Mouse (Mus musculus): ENCODE measurements around the gene 2210016L21Rik. TPM values are rescaled to one million over a fixed set of nuclear protein-coding genes. Genes with fewer than 3 reads are reported as not detected.

2210016L21Rik gene
- total RNA-seq, 1 experiment, result 16.7 TPM

DNA sequence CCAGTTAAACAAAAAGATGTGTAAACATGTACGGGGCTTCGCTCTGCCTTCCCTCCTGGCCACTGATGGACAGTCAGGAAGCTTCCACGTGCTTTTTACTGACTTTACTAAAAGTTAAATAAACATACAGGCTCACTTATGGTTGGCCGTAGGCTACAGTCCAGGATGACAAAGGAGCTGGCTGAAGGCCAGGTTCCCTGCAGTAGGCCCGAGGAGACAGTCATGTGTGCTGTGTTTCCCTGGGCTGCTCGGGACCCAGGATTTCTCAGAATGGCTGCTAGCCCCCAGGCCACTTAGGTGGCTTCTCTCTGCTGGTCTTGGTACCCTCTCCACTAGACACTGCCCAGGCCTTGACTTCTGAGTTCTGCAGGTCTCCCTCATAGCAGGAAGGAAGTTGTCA, 6.9 kb downstream of the 2210016L21Rik start:
- TF ChIP-seq CHD2 (IDR thresholded peaks at IDR 0.05; ENCODE audit: low read depth, low read length) (no peak), MAFK (IDR thresholded peaks at IDR 0.05; ENCODE audit: insufficient read depth, low read depth, low read length) (no peak), ZNF384 (IDR thresholded peaks at IDR 0.05; ENCODE audit: low read depth, low read length) (no peak), ZC3H11A (IDR thresholded peaks at IDR 0.05; ENCODE audit: borderline replicate concordance, low read depth, low read length) (no peak), HCFC1 (IDR thresholded peaks at IDR 0.05; ENCODE audit: borderline replicate concordance, insufficient read depth, low read length) (no peak)
- Histone ChIP-seq H3K4me3 (ENCODE audit: insufficient read depth in 1 of 2, low read depth in 1 of 2, low read length in 2 of 2, poor library complexity in 1 of 2, severe bottlenecking in 1 of 2) (no peak overlapping the region), H3K4me1 (ENCODE audit: control insufficient read depth in 2 of 2, insufficient read depth in 2 of 2, low read length in 2 of 2, poor library complexity in 1 of 2) (no peaks in the 10 kb centered on the region), H3K9me3 (ENCODE audit: control insufficient read depth, insufficient read depth, low read depth, low read length) (peaks cover 1% of the 10 kb centered on the region; the same call in 1 of the 2 replicates), H3K9ac (ENCODE audit: insufficient read depth, low read depth, low read length, poor library complexity, severe bottlenecking) (no peak overlapping the region), H3K27ac (ENCODE audit: insufficient read depth, low read depth, low read length, poor library complexity, severe bottlenecking) (no peak overlapping the region), H3K36me3 (ENCODE audit: control insufficient read depth, insufficient read depth, low read length, poor library complexity, severe bottlenecking) (peaks cover 44% of the 10 kb centered on the region)
- DNase-seq (ENCODE audit: low read depth, low spot score), result no peak
- in situ Hi-C loops (cut with MboI; ENCODE audit: low sequenced_read_pairs in 2 of 2, unreplicated experiment in 2 of 2), result no loop called here

DNA sequence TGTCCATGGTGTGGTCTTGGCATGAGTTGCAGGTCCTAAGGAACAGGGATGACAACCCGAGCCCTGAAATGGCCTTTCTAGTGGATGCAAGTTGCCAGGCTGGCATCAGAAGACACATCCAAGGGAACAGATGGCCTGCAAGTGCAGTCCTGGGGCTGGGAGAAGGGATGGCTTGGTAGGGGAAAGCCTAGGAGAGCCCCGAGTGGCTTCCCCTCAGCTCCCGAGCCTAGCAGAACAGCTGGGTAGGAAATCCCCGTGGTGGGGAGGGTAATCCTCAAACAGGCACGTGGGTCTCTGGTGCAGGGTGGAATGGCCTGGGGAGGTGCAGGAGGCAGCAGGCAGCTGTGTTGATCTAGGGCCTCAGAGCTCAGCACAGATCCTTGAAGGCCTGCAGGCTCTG, 7.4 kb downstream of the 2210016L21Rik start:
- Histone ChIP-seq H3K4me1 (ENCODE audit: control insufficient read depth in 2 of 2, insufficient read depth in 2 of 2, low read length in 2 of 2, poor library complexity in 1 of 2) (no peaks in the 10 kb centered on the region), H3K4me3 (ENCODE audit: insufficient read depth in 1 of 2, low read depth in 1 of 2, low read length in 2 of 2, poor library complexity in 1 of 2, severe bottlenecking in 1 of 2) (no peak overlapping the region), H3K9ac (ENCODE audit: insufficient read depth, low read depth, low read length, poor library complexity, severe bottlenecking) (no peak overlapping the region), H3K9me3 (ENCODE audit: control insufficient read depth, insufficient read depth, low read depth, low read length) (peaks cover 3% of the 10 kb centered on the region; the same call in 1 of the 2 replicates), H3K36me3 (ENCODE audit: control insufficient read depth, insufficient read depth, low read length, poor library complexity, severe bottlenecking) (peaks cover 43% of the 10 kb centered on the region), H3K27ac (ENCODE audit: insufficient read depth, low read depth, low read length, poor library complexity, severe bottlenecking) (no peak overlapping the region)
- no peak for DNase-seq (ENCODE audit: low read depth, low spot score)
- TF ChIP-seq CHD2 (IDR thresholded peaks at IDR 0.05; ENCODE audit: low read depth, low read length) (no peak), MAFK (IDR thresholded peaks at IDR 0.05; ENCODE audit: insufficient read depth, low read depth, low read length) (no peak), HCFC1 (IDR thresholded peaks at IDR 0.05; ENCODE audit: borderline replicate concordance, insufficient read depth, low read length) (no peak), ZC3H11A (IDR thresholded peaks at IDR 0.05; ENCODE audit: borderline replicate concordance, low read depth, low read length) (no peak), ZNF384 (IDR thresholded peaks at IDR 0.05; ENCODE audit: low read depth, low read length) (no peak)
- in situ Hi-C loops (cut with MboI; ENCODE audit: low sequenced_read_pairs in 2 of 2, unreplicated experiment in 2 of 2), result no loop called here

DNA sequence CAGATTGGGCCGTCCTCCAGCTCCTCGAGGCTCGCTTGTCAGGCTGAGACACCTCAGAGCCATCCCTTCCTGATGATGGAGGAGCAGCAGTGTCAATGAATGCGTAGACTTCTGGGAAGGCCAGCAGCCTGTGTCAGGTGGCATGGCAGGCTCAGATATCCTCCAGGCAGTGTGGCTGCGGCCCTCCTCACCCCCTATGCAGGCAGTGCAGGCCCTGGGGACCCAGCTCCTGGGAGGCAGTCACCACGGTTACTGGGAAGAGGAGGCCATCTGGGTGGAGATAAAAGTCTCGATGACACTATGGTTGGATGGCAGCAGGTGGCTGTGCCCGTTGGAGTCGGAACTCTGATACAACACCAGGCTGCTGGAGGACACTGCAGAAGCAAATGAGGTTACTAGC, 7.9 kb downstream of the 2210016L21Rik start:
- no peak for DNase-seq (ENCODE audit: low read depth, low spot score)
- H3K4me1 ChIP-seq (ENCODE audit: control insufficient read depth in 2 of 2, insufficient read depth in 2 of 2, low read length in 2 of 2, poor library complexity in 1 of 2), result no peaks in the 10 kb centered on the region
- peaks cover 45% of the 10 kb centered on the region for H3K36me3 ChIP-seq (ENCODE audit: control insufficient read depth, insufficient read depth, low read length, poor library complexity, severe bottlenecking)
- in situ Hi-C loops (cut with MboI; ENCODE audit: low sequenced_read_pairs in 2 of 2, unreplicated experiment in 2 of 2), result no loop called here
- no peak overlapping the region for H3K27ac ChIP-seq (ENCODE audit: insufficient read depth, low read depth, low read length, poor library complexity, severe bottlenecking)
- peaks cover 3% of the 10 kb centered on the region; the same call in 1 of the 2 replicates for H3K9me3 ChIP-seq (ENCODE audit: control insufficient read depth, insufficient read depth, low read depth, low read length)
- H3K9ac ChIP-seq (ENCODE audit: insufficient read depth, low read depth, low read length, poor library complexity, severe bottlenecking), result no peak overlapping the region
- TF ChIP-seq MAFK (IDR thresholded peaks at IDR 0.05; ENCODE audit: insufficient read depth, low read depth, low read length) (no peak), ZC3H11A (IDR thresholded peaks at IDR 0.05; ENCODE audit: borderline replicate concordance, low read depth, low read length) (no peak), HCFC1 (IDR thresholded peaks at IDR 0.05; ENCODE audit: borderline replicate concordance, insufficient read depth, low read length) (no peak), CHD2 (IDR thresholded peaks at IDR 0.05; ENCODE audit: low read depth, low read length) (no peak), ZNF384 (IDR thresholded peaks at IDR 0.05; ENCODE audit: low read depth, low read length) (no peak)
- no peak overlapping the region for H3K4me3 ChIP-seq (ENCODE audit: insufficient read depth in 1 of 2, low read depth in 1 of 2, low read length in 2 of 2, poor library complexity in 1 of 2, severe bottlenecking in 1 of 2)

DNA sequence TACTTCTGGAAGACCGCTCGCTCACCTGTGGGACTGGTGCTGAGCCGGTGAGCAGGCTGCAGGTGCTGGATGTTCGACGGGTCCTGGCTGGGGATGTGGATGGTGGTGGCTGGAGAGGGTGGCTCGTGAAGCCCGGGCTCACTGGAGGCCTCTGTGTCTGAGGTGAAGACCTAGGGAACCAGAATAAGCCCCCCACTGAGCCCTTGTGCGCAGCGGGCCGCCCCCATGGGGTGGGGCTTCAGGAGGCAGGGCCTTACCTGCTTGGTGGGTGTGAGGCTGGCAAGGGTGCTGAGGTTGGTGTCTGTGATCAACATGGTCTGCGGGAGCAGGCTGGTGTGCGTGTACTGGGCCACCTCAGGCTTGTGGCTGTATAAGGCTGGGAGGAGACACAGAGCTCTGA, 8.7 kb downstream of the 2210016L21Rik start:
- Histone ChIP-seq H3K36me3 (ENCODE audit: control insufficient read depth, insufficient read depth, low read length, poor library complexity, severe bottlenecking) (peaks cover 52% of the 10 kb centered on the region), H3K4me3 (ENCODE audit: insufficient read depth in 1 of 2, low read depth in 1 of 2, low read length in 2 of 2, poor library complexity in 1 of 2, severe bottlenecking in 1 of 2) (no peak overlapping the region), H3K9ac (ENCODE audit: insufficient read depth, low read depth, low read length, poor library complexity, severe bottlenecking) (no peak overlapping the region), H3K9me3 (ENCODE audit: control insufficient read depth, insufficient read depth, low read depth, low read length) (peaks cover 5% of the 10 kb centered on the region; the same call in 1 of the 2 replicates), H3K4me1 (ENCODE audit: control insufficient read depth in 2 of 2, insufficient read depth in 2 of 2, low read length in 2 of 2, poor library complexity in 1 of 2) (no peaks in the 10 kb centered on the region), H3K27ac (ENCODE audit: insufficient read depth, low read depth, low read length, poor library complexity, severe bottlenecking) (no peak overlapping the region)
- no peak for TF ChIP-seq MAFK (IDR thresholded peaks at IDR 0.05; ENCODE audit: insufficient read depth, low read depth, low read length)
- TF ChIP-seq CHD2 (IDR thresholded peaks at IDR 0.05; ENCODE audit: low read depth, low read length), result no peak
- no peak for TF ChIP-seq HCFC1 (IDR thresholded peaks at IDR 0.05; ENCODE audit: borderline replicate concordance, insufficient read depth, low read length)
- no peak for TF ChIP-seq ZNF384 (IDR thresholded peaks at IDR 0.05; ENCODE audit: low read depth, low read length)
- no peak for TF ChIP-seq ZC3H11A (IDR thresholded peaks at IDR 0.05; ENCODE audit: borderline replicate concordance, low read depth, low read length)
- in situ Hi-C loops (cut with MboI; ENCODE audit: low sequenced_read_pairs in 2 of 2, unreplicated experiment in 2 of 2), result no loop called here
- no peak for DNase-seq (ENCODE audit: low read depth, low spot score)
